Mouse (Mus musculus) intestine, embryonic 15.5 days (tissue): ENCODE data around the gene Gm5796. TPM values are rescaled to one million over a fixed set of nuclear protein-coding genes. Genes with fewer than 3 reads are reported as not detected.
"Not testable (repeated sequence)": the region's sequence is repeated elsewhere in the genome, so short reads cannot be mapped to it uniquely, and the experiment has no call there.

Experiments used
- ATAC-seq: fragments of 200-750 bp; cut with Nextera tagmentation; 2 replicates; pipeline ENCODE4 v1.8.0; 2017; ENCODE audit warnings: moderate TSS enrichment, moderate library complexity
- H3K27ac ChIP-seq: fragments of 300-500 bp; sonication (generic); 2 replicates; pipeline ENCODE4 v1.5.1; 2015; ENCODE audit warnings: mild to moderate bottlenecking, inconsistent platforms
- H3K27me3 ChIP-seq: fragments of 300-500 bp; sonication (generic); replicated peaks from 2 replicates; pipeline ENCODE4 v1.6.1; 2015; ENCODE audit warnings: inconsistent platforms
- H3K36me3 ChIP-seq: fragments of 300-500 bp; sonication (generic); 2 replicates; pipeline ENCODE4 v1.6.1; 2015; ENCODE audit warnings: inconsistent platforms
- H3K4me1 ChIP-seq: fragments of 300-500 bp; sonication (generic); replicated peaks from 2 replicates; pipeline ENCODE4 v1.6.1; 2015; ENCODE audit warnings: inconsistent platforms
- H3K4me2 ChIP-seq: fragments of 300-500 bp; sonication (generic); replicated peaks from 2 replicates; pipeline ENCODE4 v1.6.1; 2015; ENCODE audit warnings: mild to moderate bottlenecking, inconsistent platforms
- H3K4me3 ChIP-seq: fragments of 300-500 bp; sonication (generic); replicated peaks from 2 replicates; pipeline ENCODE4 v1.5.1; 2015; ENCODE audit warnings: inconsistent platforms
- H3K9ac ChIP-seq: fragments of 300-500 bp; sonication (generic); 2 replicates; pipeline ENCODE4 v1.6.1; 2015; ENCODE audit warnings: inconsistent platforms
- H3K9me3 ChIP-seq: fragments of 300-500 bp; sonication (generic); 2 replicates; pipeline ENCODE4 v1.6.1; 2016; ENCODE audit warnings: inconsistent platforms
- WGBS: fragments of 180-500 bp; shearing (Covaris S2); methylation state at CpG from one replicate; pipeline ENCODE4 v1.1.7; 2015; 5-methylcytosine and 5-hydroxymethylcytosine counted together
- polyA plus RNA-seq: library from polyadenylated mRNA; unstranded; fragments of >200 nt; fragmentation: Nextera tagmentation; extraction: Ambion mirVana; gene quantifications from 2 replicates; pipeline ENCODE4 v1.2.1, GENCODE M21; 2015

Gm5796 gene
- polyA plus RNA-seq: 0.18 TPM in 1 of 2 replicates, not detected in the other

GRCm38 (mm10) chr14:4023641-4024040, at the start of gene Gm5796:
Gene Gm5796, plus strand, starts transcription at chr14:4023941.
- not testable (repeated sequence) for H3K27ac ChIP-seq, H3K9ac ChIP-seq, H3K4me1 ChIP-seq, H3K4me2 ChIP-seq, H3K36me3 ChIP-seq, H3K4me3 ChIP-seq, H3K9me3 ChIP-seq, H3K27me3 ChIP-seq, ATAC-seq
- WGBS: 100% methylated on average over 1 of the region's 3 CpGs

- not testable (repeated sequence) for H3K36me3 ChIP-seq, H3K4me2 ChIP-seq, H3K27me3 ChIP-seq, H3K4me3 ChIP-seq, ATAC-seq, H3K9me3 ChIP-seq, H3K4me1 ChIP-seq, H3K27ac ChIP-seq, H3K9ac ChIP-seq
- 86% methylated on average over 1 of the region's 3 CpGs for WGBS
These were observed 25.6 kb upstream of the Gm5796 start, which contains the start of gene Gm3099 for GRCm38 (mm10) chr14:3998094-3998493. Gene Gm3099, plus strand, starts transcription at chr14:3998394.

- H3K4me2 ChIP-seq, H3K9me3 ChIP-seq, H3K27me3 ChIP-seq, H3K4me3 ChIP-seq, H3K27ac ChIP-seq, H3K9ac ChIP-seq, H3K36me3 ChIP-seq, ATAC-seq, H3K4me1 ChIP-seq: not testable (repeated sequence)
- WGBS: 55% methylated on average over 3 of the region's 3 CpGs
These were observed 60.1 kb downstream of the Gm5796 start, which contains the start of gene Gm3115 for GRCm38 (mm10) chr14:4083820-4084219. Gene Gm3115, plus strand, starts transcription at chr14:4084120.

Other genes starting within 250 kb of the Gm5796 start
- 0.10 and 0.19 TPM in 2 replicates for gene Gm3002, start 213.9 kb upstream of the Gm5796 start, polyA plus RNA-seq
- gene Gm3033, start 177.7 kb upstream of the Gm5796 start, polyA plus RNA-seq: not detected in 2 replicates
- 0.11 TPM in 1 of 2 replicates, not detected in the other for gene Gm2916, start 139.8 kb upstream of the Gm5796 start, polyA plus RNA-seq
- not detected in 2 replicates for gene Gm3029, start 92.2 kb upstream of the Gm5796 start, polyA plus RNA-seq
- gene Gm3095, start 60.4 kb upstream of the Gm5796 start, polyA plus RNA-seq: not detected in 2 replicates
- gene Gm3099, start 25.5 kb upstream of the Gm5796 start, polyA plus RNA-seq: not detected in 2 replicates
- not detected in 2 replicates for gene Gm3115, start 60.2 kb downstream of the Gm5796 start, polyA plus RNA-seq
- 0.21 and 0.62 TPM in 2 replicates for gene Gm8108, start 86.6 kb downstream of the Gm5796 start, polyA plus RNA-seq
- gene Gm3127, start 141.1 kb downstream of the Gm5796 start, polyA plus RNA-seq: not detected in 2 replicates
- gene Gm2974, start 158.6 kb downstream of the Gm5796 start, polyA plus RNA-seq: 0.21 TPM in 1 of 2 replicates, not detected in the other
- gene Gm3138, start 225.7 kb downstream of the Gm5796 start, polyA plus RNA-seq: not detected in 2 replicates